Mouse (Mus musculus) mature B cell (primary cell): ENCODE results near the gene Ing2.

Experiments used
- in situ Hi-C: fragments of 300-500 bp; cut with MboI; formaldehyde crosslinking; loops from 2 replicates; pipeline ENCODE4 v1.14.3; 2019

The Ing2 gene

DNA sequence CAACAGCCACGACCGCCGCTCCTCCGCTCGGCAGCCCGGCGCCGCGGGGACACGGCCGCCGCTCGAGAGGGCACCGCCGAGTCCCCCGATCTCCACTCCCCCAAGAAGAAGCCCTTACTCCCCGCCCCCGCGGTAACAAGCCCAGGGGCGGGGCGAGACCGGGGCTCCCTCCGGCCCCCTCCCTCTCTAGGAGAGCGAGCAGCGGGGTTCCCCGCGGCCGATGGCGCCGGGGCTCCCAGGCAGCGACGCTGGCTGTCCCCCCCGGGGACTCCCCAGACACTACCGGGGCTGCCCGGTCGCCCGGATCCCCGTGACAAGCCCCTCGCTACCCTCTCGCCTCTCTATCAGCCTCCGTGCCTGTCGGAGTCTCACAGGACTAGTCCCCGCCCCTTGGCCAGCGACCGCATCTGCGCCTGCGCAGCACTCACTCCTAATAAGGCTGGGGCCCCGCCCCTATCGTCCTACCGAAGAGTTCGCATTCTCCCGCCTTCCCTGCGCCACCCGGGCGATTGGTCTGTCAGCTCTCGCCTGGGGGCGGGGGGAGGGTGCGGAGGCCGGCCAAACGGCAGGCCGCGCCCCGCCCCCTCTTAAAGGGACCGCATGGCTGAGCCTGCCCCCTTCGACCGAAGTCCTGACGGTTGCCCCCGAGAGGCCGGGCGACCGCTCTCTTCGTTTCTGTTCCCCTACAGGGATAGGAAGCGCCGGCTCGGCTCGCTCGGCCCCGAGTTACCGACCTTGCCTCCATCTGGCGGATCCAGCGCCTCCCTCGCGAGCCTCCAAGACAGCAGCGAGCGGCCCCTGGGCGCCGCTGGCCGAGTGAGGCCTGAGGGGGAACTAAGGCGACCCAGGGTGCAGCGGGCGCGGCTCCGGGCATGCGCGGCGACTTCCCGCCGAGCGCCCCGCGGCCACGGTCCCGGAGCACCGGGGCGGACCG, at the start of gene Ing2:
TSS of gene Ing2 (minus strand) at position 780 of the 934 bp plus-strand sequence.
- in situ Hi-C loops, result loop anchor here (5.0 to 25.0 kb wide), 3 partner anchors 37 to 1513 kb away; partner anchors contain the start of genes Cdkn2aip, Cfap97, Rwdd4a and Snx25

GRCm38 (mm10) chr8:47721609-47722008, 46.3 kb upstream of the Ing2 start:
- in situ Hi-C loops, result no loop called here

GRCm38 (mm10) chr8:47718641-47719040, 43.3 kb upstream of the Ing2 start:
- in situ Hi-C loops, result no loop called here

DNA sequence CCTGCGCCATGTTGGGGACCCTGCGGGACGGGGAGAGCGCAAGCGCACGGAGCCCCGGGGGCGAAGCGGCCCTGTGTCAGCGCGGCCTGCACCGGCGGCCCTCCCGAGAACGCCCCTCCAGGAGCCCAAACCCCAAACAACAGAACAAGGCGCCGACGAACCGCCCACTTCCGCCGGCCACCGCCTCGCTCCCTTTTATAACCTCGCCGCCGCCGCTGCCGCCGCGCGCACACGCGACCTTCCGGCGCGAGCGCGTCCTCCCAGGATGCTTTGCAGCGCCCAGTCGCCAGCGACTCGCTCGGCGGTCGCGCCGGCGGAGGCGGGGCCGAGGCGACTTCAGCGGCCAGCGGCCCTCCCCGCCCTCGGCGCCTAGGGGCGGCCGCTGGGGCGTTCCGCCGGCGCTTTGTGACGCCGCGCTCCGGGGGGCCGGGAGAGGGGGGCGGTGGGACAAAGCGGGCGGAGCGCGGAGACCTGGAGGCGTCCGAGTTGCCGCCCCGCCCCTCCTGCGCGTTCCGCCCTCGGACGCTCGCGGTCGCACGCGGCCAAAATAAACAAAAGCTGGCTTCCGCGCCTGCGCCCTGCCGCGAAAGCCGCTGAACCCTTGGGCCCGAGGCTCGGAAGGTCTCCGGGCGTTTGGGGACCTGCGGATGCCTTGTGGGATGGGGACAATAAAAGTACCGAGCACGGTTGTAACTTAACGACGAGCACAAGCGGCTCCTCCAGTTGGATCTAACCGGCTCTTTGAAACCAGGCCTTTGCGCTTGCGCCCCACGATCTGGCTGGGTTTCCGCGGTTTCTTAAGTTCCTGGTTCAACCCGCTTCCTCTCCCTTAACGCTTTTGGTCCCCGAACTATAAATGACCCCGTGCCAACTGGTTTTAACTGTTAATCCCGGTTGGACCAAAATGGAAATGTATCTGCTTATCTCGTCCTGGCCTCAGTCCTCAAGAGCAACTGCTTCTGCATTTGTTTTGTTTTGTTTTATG, 38.7 kb upstream of the Ing2 start, which contains the start of gene Cdkn2aip:
TSS of gene Cdkn2aip (minus strand) at position 172 of the 985 bp plus-strand sequence.
- in situ Hi-C loops, result loop anchor here (5.0 kb wide), 1 partner anchor 37 kb away; the partner anchor contains the start of gene Ing2

- in situ Hi-C loops, result loop anchor here (5.0 kb wide), 1 partner anchor 36 kb away; the partner anchor contains the start of gene Ing2
Measured at GRCm38 (mm10) chr8:47713171-47713663, 37.9 kb upstream of the Ing2 start.

GRCm38 (mm10) chr8:47708106-47708505, 32.8 kb upstream of the Ing2 start:
- in situ Hi-C loops, result no loop called here

DNA sequence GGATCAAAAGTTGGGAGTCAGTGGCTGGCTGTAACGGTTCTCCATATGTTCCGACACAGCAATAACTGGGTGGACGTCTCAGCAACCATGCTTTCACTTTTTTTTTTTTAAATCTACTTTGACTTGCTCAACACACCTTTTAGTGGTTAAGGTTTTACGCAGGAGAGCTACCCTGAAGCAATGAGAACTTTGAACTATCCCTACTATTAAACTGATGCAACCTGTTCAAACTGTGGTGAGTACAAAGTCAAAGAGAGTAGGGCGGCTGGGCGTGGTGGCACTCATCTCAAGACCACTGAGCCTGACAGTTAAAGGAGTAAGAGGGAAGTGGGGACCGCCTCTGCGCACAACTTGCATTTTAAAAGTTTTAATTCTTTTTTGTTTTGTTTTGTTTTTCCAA, 31.4 kb upstream of the Ing2 start:
- in situ Hi-C loops, result no loop called here

- in situ Hi-C loops, result no loop called here
Measured at GRCm38 (mm10) chr8:47702333-47702732, 27.0 kb upstream of the Ing2 start.

DNA sequence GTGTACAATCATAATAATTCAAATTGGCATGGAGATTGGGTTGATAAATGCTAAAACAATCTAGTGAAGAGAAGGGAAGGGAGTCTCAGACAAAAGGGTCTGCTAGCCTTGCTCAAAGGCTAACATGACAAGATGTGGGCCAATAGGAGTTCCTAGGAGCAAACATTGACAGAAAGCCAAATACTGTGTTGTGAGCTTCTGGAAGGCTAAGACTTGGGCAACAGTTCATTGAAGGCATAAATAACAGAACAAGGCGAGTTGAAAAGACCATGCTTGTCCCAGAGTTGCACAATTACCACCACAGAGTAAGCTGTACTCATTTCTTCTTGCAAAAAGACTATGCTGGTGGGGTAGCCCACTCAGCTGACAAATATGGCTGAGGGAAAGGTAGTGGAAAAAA, 22.3 kb upstream of the Ing2 start:
- in situ Hi-C loops, result loop anchor here (25.0 kb wide), 1 partner anchor 1535 kb away; the partner anchor contains the start of genes Cfap97 and Snx25

DNA sequence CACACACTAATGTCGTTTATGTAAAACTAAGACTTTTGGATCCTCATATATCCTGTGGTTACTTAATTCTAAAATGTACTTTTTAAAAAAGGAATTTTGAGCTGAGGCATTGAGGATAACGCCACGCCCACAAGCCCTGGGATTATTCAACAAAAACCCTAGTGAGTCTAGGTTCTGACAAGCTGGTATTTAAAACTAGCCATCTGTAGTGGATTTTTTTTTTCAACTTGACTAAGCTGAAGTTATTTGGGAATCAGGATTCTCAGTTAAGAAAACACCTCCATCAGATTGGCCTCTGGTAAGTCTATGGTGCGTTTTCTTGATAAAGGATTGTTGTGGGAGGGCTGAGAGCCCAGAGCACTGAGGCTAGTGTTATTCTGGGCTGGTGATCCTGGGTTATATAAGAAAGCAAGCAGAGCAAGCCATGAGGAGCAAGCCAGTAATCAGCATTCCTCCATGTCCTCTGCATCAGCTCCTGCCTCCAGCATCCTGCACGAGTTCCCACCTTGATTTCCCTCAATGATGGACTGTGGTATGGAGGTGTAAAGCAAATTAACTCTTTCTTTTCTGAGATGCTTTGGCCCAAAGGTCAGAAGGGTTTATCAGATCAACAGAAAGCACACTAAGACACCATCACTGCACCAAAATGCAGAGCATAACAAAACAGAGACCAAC, 20.2 kb upstream of the Ing2 start:
- in situ Hi-C loops, result loop anchor here (25.0 kb wide), 1 partner anchor 1533 kb away; the partner anchor contains the start of genes Cfap97 and Snx25

DNA sequence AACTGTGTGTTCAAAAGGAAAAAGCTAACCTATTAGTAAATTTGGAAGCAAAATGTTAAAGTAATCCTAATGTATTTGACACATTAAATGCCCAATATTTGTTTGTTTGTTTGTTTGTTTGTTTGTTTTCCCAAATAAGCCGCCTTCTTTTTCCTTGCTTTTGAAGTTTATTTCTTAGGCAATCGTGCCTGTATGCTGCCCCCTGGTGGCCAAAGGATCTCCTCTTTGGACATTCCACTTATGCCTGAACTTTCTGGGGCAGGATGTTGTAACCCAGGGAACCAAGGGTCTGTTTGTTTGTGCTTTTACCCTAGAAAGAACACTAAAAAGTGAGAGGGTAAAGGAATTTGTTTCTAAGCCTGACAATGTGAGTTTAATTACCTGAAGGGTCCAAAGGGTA, 17.8 kb upstream of the Ing2 start:
- in situ Hi-C loops, result loop anchor here (25.0 kb wide), 1 partner anchor 1531 kb away; the partner anchor contains the start of genes Cfap97 and Snx25

DNA sequence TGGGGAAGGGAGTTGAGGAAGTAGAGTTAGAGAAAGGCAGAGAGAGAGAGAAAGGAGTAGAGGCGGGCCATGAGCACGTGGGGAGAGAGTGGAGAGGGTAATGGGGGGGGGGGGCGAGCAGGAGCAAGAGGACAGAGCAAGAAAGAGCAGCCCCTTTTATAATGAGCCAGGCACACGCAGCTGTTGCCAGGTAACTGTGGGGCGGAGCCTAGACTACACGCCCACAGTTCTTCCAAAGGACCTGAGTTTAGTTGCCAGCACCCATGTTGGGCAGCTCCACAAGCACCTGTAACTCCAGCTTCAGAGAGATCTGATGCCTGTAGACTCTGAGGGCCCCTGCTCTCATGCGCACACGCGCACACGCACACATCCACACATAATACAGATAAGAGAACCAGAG, 16.5 kb upstream of the Ing2 start:
- in situ Hi-C loops, result loop anchor here (25.0 kb wide), 1 partner anchor 1530 kb away; the partner anchor contains the start of genes Cfap97 and Snx25

GRCm38 (mm10) chr8:47691303-47691702, 15.9 kb upstream of the Ing2 start:
- in situ Hi-C loops, result loop anchor here (25.0 kb wide), 1 partner anchor 1529 kb away; the partner anchor contains the start of genes Cfap97 and Snx25

GRCm38 (mm10) chr8:47690674-47691078, 15.3 kb upstream of the Ing2 start:
- in situ Hi-C loops, result loop anchor here (25.0 kb wide), 1 partner anchor 1528 kb away; the partner anchor contains the start of genes Cfap97 and Snx25

DNA sequence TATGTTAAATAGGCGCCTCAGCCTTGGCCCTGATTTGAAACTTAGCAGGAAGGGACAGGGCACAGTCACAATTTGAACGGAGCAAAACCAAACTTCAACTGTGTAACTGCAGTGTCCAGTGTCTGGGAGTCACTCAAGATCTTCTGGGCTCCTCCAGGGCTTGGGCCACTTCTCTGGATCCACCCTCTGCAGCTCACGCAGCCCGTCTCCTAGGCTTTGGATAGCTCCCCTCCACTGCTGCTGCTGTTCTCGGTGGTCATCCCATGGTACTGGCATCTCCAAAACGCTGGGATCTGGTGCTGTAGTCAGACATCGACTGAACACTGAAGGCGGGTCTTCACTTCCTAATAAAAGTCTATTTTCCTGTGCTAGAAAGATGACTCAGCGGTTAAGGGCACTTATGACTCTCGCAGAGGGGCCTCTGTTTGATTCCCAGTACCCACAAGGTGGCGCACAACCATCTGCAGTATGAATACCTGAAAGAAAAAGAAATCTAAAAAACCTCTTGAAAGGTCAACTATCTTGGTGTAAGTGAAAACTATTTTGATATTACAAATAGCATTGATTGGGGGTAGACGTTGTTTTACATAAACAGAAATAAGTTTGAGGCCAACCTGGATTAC, 14.5 kb upstream of the Ing2 start:
- in situ Hi-C loops, result loop anchor here (25.0 kb wide), 1 partner anchor 1528 kb away; the partner anchor contains the start of genes Cfap97 and Snx25

GRCm38 (mm10) chr8:47684441-47684840, 9.1 kb upstream of the Ing2 start:
- in situ Hi-C loops, result loop anchor here (25.0 kb wide), 1 partner anchor 1522 kb away; the partner anchor contains the start of genes Cfap97 and Snx25

- in situ Hi-C loops, result loop anchor here (25.0 kb wide), 1 partner anchor 1522 kb away; the partner anchor contains the start of genes Cfap97 and Snx25
Measured at GRCm38 (mm10) chr8:47683994-47684393, 8.6 kb upstream of the Ing2 start.

GRCm38 (mm10) chr8:47680306-47680705, 5.0 kb upstream of the Ing2 start:
- in situ Hi-C loops, result loop anchor here (25.0 kb wide), 1 partner anchor 1518 kb away; the partner anchor contains the start of genes Cfap97 and Snx25

DNA sequence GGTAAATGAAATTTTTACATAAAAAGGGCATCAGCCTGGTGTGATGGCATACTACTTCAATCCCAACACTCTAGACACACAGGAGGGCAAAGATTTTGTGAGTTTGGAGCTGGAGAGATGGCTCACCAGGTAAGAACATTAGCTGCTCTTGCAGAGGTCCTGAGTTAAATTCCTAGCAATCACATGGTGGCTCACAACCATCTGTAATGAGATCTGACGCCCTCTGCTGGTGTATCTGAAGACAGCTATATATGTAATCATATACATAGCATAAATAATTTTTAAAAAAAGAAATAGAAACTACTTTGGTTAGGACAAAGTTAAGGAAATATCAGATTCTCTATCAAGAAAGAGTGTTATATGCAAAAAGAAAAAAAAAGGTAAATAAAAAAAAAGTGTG, 4.2 kb upstream of the Ing2 start:
- in situ Hi-C loops, result loop anchor here (5.0 to 25.0 kb wide), 3 partner anchors 33 to 1517 kb away; partner anchors contain the start of genes Cdkn2aip, Cfap97, Rwdd4a and Snx25
